Mouse (Mus musculus) cerebellum, adult 2 months (tissue): Measurements from ENCODE around the gene H2-Q1.

Source experiments
- CTCF ChIP-seq: fragments of 200-500 bp; IDR thresholded peaks from 2 replicates; pipeline ENCODE4 v1.5.1; 2011; ENCODE audit warnings: low read depth, mild to moderate bottlenecking, control low read depth, low read length, moderate library complexity, borderline replicate concordance; ENCODE audit not compliant: insufficient read depth
- POLR2A ChIP-seq: fragments of 200-500 bp; IDR thresholded peaks from 2 replicates; pipeline ENCODE4 v1.6.1; 2011; ENCODE audit warnings: low read length, control low read depth, borderline replicate concordance; ENCODE audit not compliant: insufficient read depth

GRCm38 (mm10) chr17:35357086-35357485 lies 36.9 kb downstream of the H2-Q1 start:
- no peak for TF ChIP-seq CTCF
- no peak for TF ChIP-seq POLR2A
